Mouse (Mus musculus): ENCODE results near the gene Zfp644. TPM values are rescaled to one million over a fixed set of nuclear protein-coding genes. Genes with fewer than 3 reads are reported as not detected.
"Not testable (repeated sequence)": the region's sequence is repeated elsewhere in the genome, so short reads cannot be mapped to it uniquely, and the experiment has no call there.

The Zfp644 gene
- total RNA-seq (2021): 10 to 100 TPM; 95.4 to 98.2 TPM

GRCm38 (mm10) chr5:106696396-106697337, at the start of gene Zfp644:
TSS of gene Zfp644 (minus strand) at chr5:106697287.
- DNase-seq (ENCODE audit: extremely low spot score in 1 of 2, low spot score in 1 of 2): peak; percentile 72 to 89

- no peak for DNase-seq (ENCODE audit: extremely low spot score in 1 of 2, low spot score in 1 of 2)
These were observed 42.6 kb upstream of the Zfp644 start for GRCm38 (mm10) chr5:106739716-106740115.

GRCm38 (mm10) chr5:106723487-106723886, 26.4 kb upstream of the Zfp644 start:
- DNase-seq (ENCODE audit: extremely low spot score in 1 of 2, low spot score in 1 of 2): no peak

- DNase-seq (ENCODE audit: extremely low spot score in 1 of 2, low spot score in 1 of 2): no peak
These were observed 25.7 kb upstream of the Zfp644 start for GRCm38 (mm10) chr5:106722771-106723170.

- DNase-seq (ENCODE audit: extremely low spot score in 1 of 2, low spot score in 1 of 2): no peak
These were observed 14.8 kb upstream of the Zfp644 start for GRCm38 (mm10) chr5:106711870-106712277.

- DNase-seq (ENCODE audit: extremely low spot score in 1 of 2, low spot score in 1 of 2): no peak
These were observed 14.2 kb upstream of the Zfp644 start for GRCm38 (mm10) chr5:106711220-106711726.

GRCm38 (mm10) chr5:106710611-106711010, 13.5 kb upstream of the Zfp644 start:
- no peak for DNase-seq (ENCODE audit: extremely low spot score in 1 of 2, low spot score in 1 of 2)

- DNase-seq (ENCODE audit: extremely low spot score in 1 of 2, low spot score in 1 of 2): no peak
These were observed 13.0 kb upstream of the Zfp644 start for GRCm38 (mm10) chr5:106710085-106710409.

GRCm38 (mm10) chr5:106709388-106710084, 12.4 kb upstream of the Zfp644 start:
- no peak for DNase-seq (ENCODE audit: extremely low spot score in 1 of 2, low spot score in 1 of 2)

GRCm38 (mm10) chr5:106706363-106706762, 9.3 kb upstream of the Zfp644 start:
- no peak for DNase-seq (ENCODE audit: extremely low spot score in 1 of 2, low spot score in 1 of 2)

- DNase-seq (ENCODE audit: extremely low spot score in 1 of 2, low spot score in 1 of 2): no peak
These were observed 8.1 kb upstream of the Zfp644 start for GRCm38 (mm10) chr5:106705162-106705561.

GRCm38 (mm10) chr5:106695681-106696395, 1.2 kb downstream of the Zfp644 start:
- DNase-seq (ENCODE audit: extremely low spot score in 1 of 2, low spot score in 1 of 2): peak in 1 of 2 experiments; percentile 49

- DNase-seq (ENCODE audit: extremely low spot score in 1 of 2, low spot score in 1 of 2): no peak
These were observed 1.9 kb downstream of the Zfp644 start for GRCm38 (mm10) chr5:106695141-106695540.

- DNase-seq (ENCODE audit: extremely low spot score in 1 of 2, low spot score in 1 of 2): no peak
These were observed 2.4 kb downstream of the Zfp644 start for GRCm38 (mm10) chr5:106694683-106695082.

- no peak for DNase-seq (ENCODE audit: extremely low spot score in 1 of 2, low spot score in 1 of 2)
These were observed 4.1 kb downstream of the Zfp644 start for GRCm38 (mm10) chr5:106693034-106693433.

- DNase-seq (ENCODE audit: extremely low spot score in 1 of 2, low spot score in 1 of 2): no peak
These were observed 16.2 kb downstream of the Zfp644 start for GRCm38 (mm10) chr5:106680636-106681458.

- DNase-seq (ENCODE audit: extremely low spot score in 1 of 2, low spot score in 1 of 2): no peak
These were observed 17.4 kb downstream of the Zfp644 start for GRCm38 (mm10) chr5:106679659-106680058.

- DNase-seq (ENCODE audit: extremely low spot score in 1 of 2, low spot score in 1 of 2): not testable (repeated sequence)
These were observed 18.3 kb downstream of the Zfp644 start for GRCm38 (mm10) chr5:106678823-106679222.

- DNase-seq (ENCODE audit: extremely low spot score in 1 of 2, low spot score in 1 of 2): no peak
These were observed 20.3 kb downstream of the Zfp644 start for GRCm38 (mm10) chr5:106676784-106677183.

GRCm38 (mm10) chr5:106672597-106672996, 24.5 kb downstream of the Zfp644 start:
- no peak for DNase-seq (ENCODE audit: extremely low spot score in 1 of 2, low spot score in 1 of 2)

Data from layer of hippocampus, postnatal 25 days (tissue).